ENCODE assay signal across 8 mouse cellular contexts in the genomic region with DNA sequence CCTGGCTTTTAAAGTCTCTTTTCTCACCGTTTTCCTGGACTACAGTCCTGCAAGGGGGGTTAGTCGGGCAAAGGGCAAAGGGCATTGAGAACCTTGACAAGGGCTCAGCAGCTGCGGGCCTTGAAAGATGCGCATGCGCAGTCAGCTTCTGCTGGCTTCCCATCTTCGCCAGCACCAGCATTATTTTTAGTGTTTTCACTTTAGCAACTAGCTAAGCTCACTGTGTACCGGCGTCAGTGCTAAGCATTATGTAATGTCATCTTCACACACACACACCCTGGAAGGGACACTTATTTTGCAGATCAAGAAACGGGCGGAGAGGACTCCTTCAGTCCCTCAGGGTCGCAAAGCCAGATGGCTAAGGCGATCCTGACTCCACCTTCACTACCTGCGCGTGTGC. TPM values are rescaled to one million over a fixed set of nuclear protein-coding genes. Genes with fewer than 3 reads are reported as not detected.
A peak's percentile ranks its signal among the peaks of the same experiment; 100 is the strongest.
DNase-seq lines count a peak whose midpoint lies in the region; ATAC-seq and TF ChIP-seq lines count a peak whose summit lies in the region.

No protein-coding gene starts in this region.

- 0 out of 2 replicates have a peak, but pooled peaks cover 5% of the 10 kb centered on the region for H3K36me3 ChIP-seq in embryonic facial prominence, embryonic 14.5 days (ENCODE audit: control insufficient read depth, insufficient read depth, low read length)
- peaks cover 10% of the 10 kb centered on the region for H3K36me3 ChIP-seq in heart, embryonic 10.5 days
- peaks cover 6% of the 10 kb centered on the region for H3K36me3 ChIP-seq in kidney, embryonic 14.5 days (ENCODE audit: control insufficient read depth, insufficient read depth, low read length)
- H3K36me3 ChIP-seq in limb, embryonic 15.5 days, result peaks cover 17% of the 10 kb centered on the region
- H3K36me3 ChIP-seq in myocyte (ENCODE audit: control insufficient read depth, insufficient read depth), result no peaks in the 10 kb centered on the region
- H3K36me3 ChIP-seq in stomach, embryonic 14.5 days (ENCODE audit: control insufficient read depth, insufficient read depth, low read length), result 0 out of 2 replicates have a peak, but pooled peaks cover 3% of the 10 kb centered on the region

- DNase-seq in 416B (ENCODE audit: low read depth), result peak; percentile 21
- DNase-seq in adrenal gland, postnatal 36 days, result peak; percentile 84 to 89
- peak; percentile 76 for DNase-seq in embryonic facial prominence, embryonic 14.5 days (ENCODE audit: low spot score)
- DNase-seq in heart, embryonic 10.5 days (ENCODE audit: low spot score), result peak; percentile 85

- no peaks in the 10 kb centered on the region for H3K9me3 ChIP-seq in embryonic facial prominence, embryonic 14.5 days (ENCODE audit: control insufficient read depth, low read length)
- no peaks in the 10 kb centered on the region for H3K9me3 ChIP-seq in heart, embryonic 10.5 days
- H3K9me3 ChIP-seq in kidney, embryonic 14.5 days (ENCODE audit: control insufficient read depth, low read length), result no peaks in the 10 kb centered on the region
- no peaks in the 10 kb centered on the region for H3K9me3 ChIP-seq in limb, embryonic 15.5 days
- no peaks in the 10 kb centered on the region for H3K9me3 ChIP-seq in stomach, embryonic 14.5 days (ENCODE audit: control insufficient read depth, low read depth, low read length)

- H3K27ac ChIP-seq in embryonic facial prominence, embryonic 14.5 days (replicated peaks; ENCODE audit: low read depth, low read length), result no peak overlapping the region
- peak overlapping the region; percentile 10; the same call in 1 of the 2 replicates for H3K27ac ChIP-seq in heart, embryonic 10.5 days
- H3K27ac ChIP-seq in kidney, embryonic 14.5 days (ENCODE audit: low read depth, low read length), result peak overlapping the region; percentile 6; the same call in 1 of the 2 replicates
- H3K27ac ChIP-seq in limb, embryonic 15.5 days, result no peak overlapping the region
- no peak overlapping the region for H3K27ac ChIP-seq in stomach, embryonic 14.5 days (ENCODE audit: low read length)

- H3ac ChIP-seq in myocyte (ENCODE audit: control insufficient read depth, insufficient read length), result no peak overlapping the region

- TF ChIP-seq POLR2A in myocyte (IDR thresholded peaks at IDR 0.05; ENCODE audit: insufficient read length, low read depth), result no peak

- ATAC-seq in embryonic facial prominence, embryonic 14.5 days (ENCODE audit: low read depth), result no peak
- no peak for ATAC-seq in kidney, embryonic 14.5 days (ENCODE audit: low FRiP score, low TSS enrichment)
- no peak for ATAC-seq in limb, embryonic 15.5 days (ENCODE audit: insufficient number of reproducible peaks, low FRiP score, low TSS enrichment, low read depth)
- no peak for ATAC-seq in stomach, embryonic 14.5 days (ENCODE audit: insufficient number of reproducible peaks, insufficient read depth, low FRiP score, low read depth)

- peaks cover 5% of the 10 kb centered on the region for H3K79me2 ChIP-seq in myocyte (ENCODE audit: control insufficient read depth, insufficient read depth)

- 6% methylated on average over 14 of the region's 14 CpGs for WGBS in embryonic facial prominence, embryonic 14.5 days
- WGBS in heart, embryonic 10.5 days, result 5% methylated on average over 14 of the region's 14 CpGs
- 10% methylated on average over 14 of the region's 14 CpGs for WGBS in kidney, embryonic 14.5 days
- 8% methylated on average over 14 of the region's 14 CpGs for WGBS in limb, embryonic 15.5 days
- 6% methylated on average over 14 of the region's 14 CpGs for WGBS in stomach, embryonic 14.5 days

- H3K4me1 ChIP-seq in embryonic facial prominence, embryonic 14.5 days (ENCODE audit: control insufficient read depth, insufficient read depth, low read length), result peaks cover 12% of the 10 kb centered on the region
- peaks cover 39% of the 10 kb centered on the region for H3K4me1 ChIP-seq in heart, embryonic 10.5 days
- peaks cover 18% of the 10 kb centered on the region; the same call in 1 of the 2 replicates for H3K4me1 ChIP-seq in kidney, embryonic 14.5 days (ENCODE audit: control insufficient read depth, insufficient read depth, low read length)
- peaks cover 27% of the 10 kb centered on the region for H3K4me1 ChIP-seq in limb, embryonic 15.5 days
- peaks cover 13% of the 10 kb centered on the region for H3K4me1 ChIP-seq in stomach, embryonic 14.5 days (ENCODE audit: control insufficient read depth, insufficient read depth, low read length)

- no peak overlapping the region; the same call in 1 of the 2 replicates for H3K9ac ChIP-seq in embryonic facial prominence, embryonic 14.5 days (ENCODE audit: low read depth, low read length)
- peak overlapping the region; percentile 47; the same call in 1 of the 2 replicates for H3K9ac ChIP-seq in kidney, embryonic 14.5 days (ENCODE audit: low read depth, low read length)
- no peak overlapping the region for H3K9ac ChIP-seq in limb, embryonic 15.5 days
- no peak overlapping the region for H3K9ac ChIP-seq in stomach, embryonic 14.5 days (replicated peaks; ENCODE audit: low read depth, low read length)

- no peaks in the 10 kb centered on the region for H3K27me3 ChIP-seq in embryonic facial prominence, embryonic 14.5 days (replicated peaks; ENCODE audit: control insufficient read depth, insufficient read depth, low read length)
- peaks cover 15% of the 10 kb centered on the region for H3K27me3 ChIP-seq in heart, embryonic 10.5 days (ENCODE audit: insufficient read depth, poor library complexity, severe bottlenecking)
- no peaks in the 10 kb centered on the region for H3K27me3 ChIP-seq in kidney, embryonic 14.5 days (ENCODE audit: control insufficient read depth, insufficient read depth, low read length)
- H3K27me3 ChIP-seq in limb, embryonic 15.5 days, result 0 out of 2 replicates have a peak, but pooled peaks cover 6% of the 10 kb centered on the region
- no peaks in the 10 kb centered on the region for H3K27me3 ChIP-seq in myocyte (ENCODE audit: control insufficient read depth, insufficient read depth, insufficient read length)
- H3K27me3 ChIP-seq in stomach, embryonic 14.5 days (ENCODE audit: control insufficient read depth, insufficient read depth, low read length), result no peaks in the 10 kb centered on the region

- peak overlapping the region; percentile 37 for H3K4me3 ChIP-seq in embryonic facial prominence, embryonic 14.5 days (ENCODE audit: low read depth, low read length)
- peak overlapping the region; percentile 65 for H3K4me3 ChIP-seq in heart, embryonic 10.5 days
- peak overlapping the region; percentile 37 for H3K4me3 ChIP-seq in kidney, embryonic 14.5 days (ENCODE audit: low read length)
- H3K4me3 ChIP-seq in limb, embryonic 15.5 days, result peak overlapping the region; percentile 38
- peak overlapping the region; percentile 9 for H3K4me3 ChIP-seq in myocyte
- peak overlapping the region; percentile 17 for H3K4me3 ChIP-seq in stomach, embryonic 14.5 days (ENCODE audit: low read depth, low read length)

- H3K4me2 ChIP-seq in embryonic facial prominence, embryonic 14.5 days (ENCODE audit: low read depth, low read length), result peak overlapping the region; percentile 73
- peak overlapping the region; percentile 74 for H3K4me2 ChIP-seq in kidney, embryonic 14.5 days (replicated peaks; ENCODE audit: low read depth, low read length)
- H3K4me2 ChIP-seq in limb, embryonic 15.5 days, result peak overlapping the region; percentile 82
- H3K4me2 ChIP-seq in myocyte (ENCODE audit: low read depth), result peak overlapping the region; percentile 59
- peak overlapping the region; percentile 59 for H3K4me2 ChIP-seq in stomach, embryonic 14.5 days (replicated peaks; ENCODE audit: low read depth, low read length)

RNA-seq across cellular contexts. Expression of a gene that starts 7.6 kb away (rescaled TPM):
- 10 to 100 TPM; 14.8 to 20.3 TPM for total RNA-seq in adrenal gland, postnatal 36 days (2021)
- 34.1 and 41.7 TPM in 2 replicates for polyA plus RNA-seq in embryonic facial prominence, embryonic 14.5 days (2014; fragmentation: Nextera tagmentation; extraction: Ambion mirVana)
- 4.3 and 9.4 TPM in 2 replicates for polyA plus RNA-seq in heart, embryonic 10.5 days (2016; fragmentation: Nextera tagmentation; extraction: Ambion mirVana)
- polyA plus RNA-seq in kidney, embryonic 14.5 days (2014; fragmentation: Nextera tagmentation; extraction: Ambion mirVana), result 8.4 and 11.5 TPM in 2 replicates
- polyA plus RNA-seq in limb, embryonic 15.5 days (2015; fragmentation: Nextera tagmentation; extraction: Ambion mirVana), result 20.5 and 26.6 TPM in 2 replicates
- 44.0 TPM for polyA plus RNA-seq in myocyte (2012; fragmentation: generic; extraction: Trizol)
- 20.5 and 22.6 TPM in 2 replicates for polyA plus RNA-seq in stomach, embryonic 14.5 days (2014; fragmentation: Nextera tagmentation; extraction: Ambion mirVana)

RNA-seq across cellular contexts. Expression of a gene that starts 8.6 kb away (rescaled TPM):
- 10 to 100 TPM; 59.8 to 66.2 TPM for total RNA-seq in adrenal gland, postnatal 36 days (2021)
- 41.9 and 48.0 TPM in 2 replicates for polyA plus RNA-seq in embryonic facial prominence, embryonic 14.5 days (2014; fragmentation: Nextera tagmentation; extraction: Ambion mirVana)
- polyA plus RNA-seq in heart, embryonic 10.5 days (2016; fragmentation: Nextera tagmentation; extraction: Ambion mirVana), result 41.0 and 48.0 TPM in 2 replicates
- 36.2 and 50.3 TPM in 2 replicates for polyA plus RNA-seq in kidney, embryonic 14.5 days (2014; fragmentation: Nextera tagmentation; extraction: Ambion mirVana)
- 42.7 and 46.2 TPM in 2 replicates for polyA plus RNA-seq in limb, embryonic 15.5 days (2015; fragmentation: Nextera tagmentation; extraction: Ambion mirVana)
- polyA plus RNA-seq in myocyte (2012; fragmentation: generic; extraction: Trizol), result 54.2 TPM
- polyA plus RNA-seq in stomach, embryonic 14.5 days (2014; fragmentation: Nextera tagmentation; extraction: Ambion mirVana), result 44.7 and 45.4 TPM in 2 replicates

RNA-seq across cellular contexts. Expression of a gene that starts 21.0 kb away (rescaled TPM):
- 100 to 1,000 TPM; 175 to 184 TPM for total RNA-seq in adrenal gland, postnatal 36 days (2021)
- 67.7 and 79.7 TPM in 2 replicates for polyA plus RNA-seq in embryonic facial prominence, embryonic 14.5 days (2014; fragmentation: Nextera tagmentation; extraction: Ambion mirVana)
- polyA plus RNA-seq in heart, embryonic 10.5 days (2016; fragmentation: Nextera tagmentation; extraction: Ambion mirVana), result 41.2 and 50.5 TPM in 2 replicates
- 50.1 and 52.0 TPM in 2 replicates for polyA plus RNA-seq in kidney, embryonic 14.5 days (2014; fragmentation: Nextera tagmentation; extraction: Ambion mirVana)
- polyA plus RNA-seq in limb, embryonic 15.5 days (2015; fragmentation: Nextera tagmentation; extraction: Ambion mirVana), result 58.0 and 67.7 TPM in 2 replicates
- polyA plus RNA-seq in myocyte (2012; fragmentation: generic; extraction: Trizol), result 153 TPM
- polyA plus RNA-seq in stomach, embryonic 14.5 days (2014; fragmentation: Nextera tagmentation; extraction: Ambion mirVana), result 35.0 and 46.3 TPM in 2 replicates

RNA-seq across cellular contexts. Expression of a gene that starts 27.3 kb away (rescaled TPM):
- total RNA-seq in adrenal gland, postnatal 36 days (2021), result 1 to 10 TPM; 1.1 to 3.9 TPM
- polyA plus RNA-seq in embryonic facial prominence, embryonic 14.5 days (2014; fragmentation: Nextera tagmentation; extraction: Ambion mirVana), result 4.0 and 7.9 TPM in 2 replicates
- polyA plus RNA-seq in heart, embryonic 10.5 days (2016; fragmentation: Nextera tagmentation; extraction: Ambion mirVana), result not detected in 2 replicates
- polyA plus RNA-seq in kidney, embryonic 14.5 days (2014; fragmentation: Nextera tagmentation; extraction: Ambion mirVana), result 1.6 and 1.7 TPM in 2 replicates
- polyA plus RNA-seq in limb, embryonic 15.5 days (2015; fragmentation: Nextera tagmentation; extraction: Ambion mirVana), result 3.2 and 3.9 TPM in 2 replicates
- polyA plus RNA-seq in myocyte (2012; fragmentation: generic; extraction: Trizol), result 0.02 TPM
- 3.7 and 6.8 TPM in 2 replicates for polyA plus RNA-seq in stomach, embryonic 14.5 days (2014; fragmentation: Nextera tagmentation; extraction: Ambion mirVana)

RNA-seq across cellular contexts. Expression of a gene that starts 35.0 kb away (rescaled TPM):
- total RNA-seq in adrenal gland, postnatal 36 days (2021), result 10 to 100 TPM; 58.2 to 58.7 TPM
- polyA plus RNA-seq in embryonic facial prominence, embryonic 14.5 days (2014; fragmentation: Nextera tagmentation; extraction: Ambion mirVana), result 28.0 and 33.5 TPM in 2 replicates
- 34.4 and 46.6 TPM in 2 replicates for polyA plus RNA-seq in heart, embryonic 10.5 days (2016; fragmentation: Nextera tagmentation; extraction: Ambion mirVana)
- 32.2 and 36.4 TPM in 2 replicates for polyA plus RNA-seq in kidney, embryonic 14.5 days (2014; fragmentation: Nextera tagmentation; extraction: Ambion mirVana)
- 24.9 and 26.0 TPM in 2 replicates for polyA plus RNA-seq in limb, embryonic 15.5 days (2015; fragmentation: Nextera tagmentation; extraction: Ambion mirVana)
- polyA plus RNA-seq in myocyte (2012; fragmentation: generic; extraction: Trizol), result 50.6 TPM
- 28.1 and 30.5 TPM in 2 replicates for polyA plus RNA-seq in stomach, embryonic 14.5 days (2014; fragmentation: Nextera tagmentation; extraction: Ambion mirVana)

Comparison
In these comparisons a context has a peak if more than half of its experiments do, and no peak if none do; other contexts are left out.
1. DNase-seq: peak in every context shown above with its lines; median percentile 86 in adrenal gland, postnatal 36 days; 85 in heart, embryonic 10.5 days; 76 in embryonic facial prominence, embryonic 14.5 days; 21 in 416B.
2. H3K27ac ChIP-seq: peak in heart, embryonic 10.5 days (single experiment) and kidney, embryonic 14.5 days (single experiment); none in embryonic facial prominence, embryonic 14.5 days (single experiment), limb, embryonic 15.5 days (single experiment) and stomach, embryonic 14.5 days (single experiment).
3. H3K4me3 ChIP-seq: peak in every context shown above with its lines; median percentile 65 in heart, embryonic 10.5 days; 38 in limb, embryonic 15.5 days; 37 in embryonic facial prominence, embryonic 14.5 days; 37 in kidney, embryonic 14.5 days; 17 in stomach, embryonic 14.5 days; 9 in myocyte.
4. Peak in every context shown above with its lines, with median percentiles within 50 percentile points of each other: H3K4me2 ChIP-seq.